Mouse (Mus musculus): Measurements from ENCODE around the gene Fbxo34.

DNA sequence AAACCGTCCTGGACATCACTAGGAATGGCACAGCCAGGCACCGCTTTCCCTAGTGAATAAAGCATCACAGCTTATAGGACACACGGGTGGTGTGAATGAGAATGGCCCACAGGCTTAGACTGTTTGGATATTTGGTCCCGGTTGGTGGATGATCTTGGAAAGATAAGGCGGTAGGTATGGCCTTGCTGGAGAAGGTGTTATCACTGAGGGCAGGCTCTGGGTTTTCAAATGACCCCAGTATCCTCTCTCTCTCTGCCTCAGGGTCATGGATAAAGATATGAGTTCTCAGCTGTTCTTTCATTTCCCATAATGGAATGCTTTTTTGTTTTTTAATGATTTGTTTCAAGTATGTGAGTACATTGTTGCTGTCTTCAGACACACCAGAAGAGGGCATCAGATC, 105.0 kb downstream of the Fbxo34 start:
- no peak for TF ChIP-seq POLR2A (IDR thresholded peaks at IDR 0.05; ENCODE audit: low read depth, low read length)
- no peak for TF ChIP-seq CTCF (conservative IDR thresholded peaks at IDR 0.05; ENCODE audit: insufficient read depth, insufficient read length, low read depth, low read length)
